Mouse (Mus musculus) thymus, postnatal 4 days (tissue): ENCODE measurements around the gene Naa38.
A peak's percentile ranks its signal among the peaks of the same experiment; 100 is the strongest.

Experiments used
- DNase-seq: peaks from one replicate; pipeline ENCODE4 v3.0.0; 2021

Naa38 gene

GRCm38 (mm10) chr11:69415327-69415667, 20.0 kb downstream of the Naa38 start:
- no peak for DNase-seq

GRCm38 (mm10) chr11:69415668-69416451, 20.6 kb downstream of the Naa38 start:
- peak; percentile 76 for DNase-seq

- DNase-seq, result no peak
Measured at GRCm38 (mm10) chr11:69416509-69416908, 21.2 kb downstream of the Naa38 start.

GRCm38 (mm10) chr11:69416921-69417448, 21.7 kb downstream of the Naa38 start:
- no peak for DNase-seq

- DNase-seq, result peak; percentile 83
Measured at GRCm38 (mm10) chr11:69417449-69418384, 22.4 kb downstream of the Naa38 start.

- peak; percentile 88 for DNase-seq
Measured at GRCm38 (mm10) chr11:69418481-69419442, 23.5 kb downstream of the Naa38 start.

- peak; percentile 66 for DNase-seq
Measured at GRCm38 (mm10) chr11:69419443-69419812, 24.1 kb downstream of the Naa38 start.

- DNase-seq, result peak; percentile 80
Measured at GRCm38 (mm10) chr11:69419813-69420553, 24.7 kb downstream of the Naa38 start.

- DNase-seq, result no peak
Measured at GRCm38 (mm10) chr11:69420554-69421000, 25.3 kb downstream of the Naa38 start.

GRCm38 (mm10) chr11:69421131-69421977, 26.1 kb downstream of the Naa38 start:
- no peak for DNase-seq

- no peak for DNase-seq
Measured at GRCm38 (mm10) chr11:69422842-69423241, 27.6 kb downstream of the Naa38 start.

GRCm38 (mm10) chr11:69423885-69424284, 28.6 kb downstream of the Naa38 start:
- DNase-seq, result no peak

- no peak for DNase-seq
Measured at GRCm38 (mm10) chr11:69426246-69426645, 31.0 kb downstream of the Naa38 start.

- peak; percentile 70 for DNase-seq
Measured at GRCm38 (mm10) chr11:69428751-69429150, 33.5 kb downstream of the Naa38 start.

- no peak for DNase-seq
Measured at GRCm38 (mm10) chr11:69429313-69429712, 34.0 kb downstream of the Naa38 start.

- no peak for DNase-seq
Measured at GRCm38 (mm10) chr11:69430631-69431030, 35.3 kb downstream of the Naa38 start.

GRCm38 (mm10) chr11:69431829-69432639, 36.7 kb downstream of the Naa38 start:
- peak; percentile 79 for DNase-seq

GRCm38 (mm10) chr11:69432640-69432982, 37.3 kb downstream of the Naa38 start:
- no peak for DNase-seq

- DNase-seq, result no peak
Measured at GRCm38 (mm10) chr11:69433189-69433588, 37.9 kb downstream of the Naa38 start.

GRCm38 (mm10) chr11:69437291-69437690, 42.0 kb downstream of the Naa38 start:
- DNase-seq, result no peak
